Mouse (Mus musculus): Measurements from ENCODE around the gene Stox2. TPM values are rescaled to one million over a fixed set of nuclear protein-coding genes. Genes with fewer than 3 reads are reported as not detected.
"Not testable (repeated sequence)": the region's sequence is repeated elsewhere in the genome, so short reads cannot be mapped to it uniquely, and the experiment has no call there.

Gene Stox2
- 10.3 and 13.2 TPM in 2 replicates for polyA plus RNA-seq (2016; fragmentation: Nextera tagmentation; extraction: Ambion mirVana)

DNA sequence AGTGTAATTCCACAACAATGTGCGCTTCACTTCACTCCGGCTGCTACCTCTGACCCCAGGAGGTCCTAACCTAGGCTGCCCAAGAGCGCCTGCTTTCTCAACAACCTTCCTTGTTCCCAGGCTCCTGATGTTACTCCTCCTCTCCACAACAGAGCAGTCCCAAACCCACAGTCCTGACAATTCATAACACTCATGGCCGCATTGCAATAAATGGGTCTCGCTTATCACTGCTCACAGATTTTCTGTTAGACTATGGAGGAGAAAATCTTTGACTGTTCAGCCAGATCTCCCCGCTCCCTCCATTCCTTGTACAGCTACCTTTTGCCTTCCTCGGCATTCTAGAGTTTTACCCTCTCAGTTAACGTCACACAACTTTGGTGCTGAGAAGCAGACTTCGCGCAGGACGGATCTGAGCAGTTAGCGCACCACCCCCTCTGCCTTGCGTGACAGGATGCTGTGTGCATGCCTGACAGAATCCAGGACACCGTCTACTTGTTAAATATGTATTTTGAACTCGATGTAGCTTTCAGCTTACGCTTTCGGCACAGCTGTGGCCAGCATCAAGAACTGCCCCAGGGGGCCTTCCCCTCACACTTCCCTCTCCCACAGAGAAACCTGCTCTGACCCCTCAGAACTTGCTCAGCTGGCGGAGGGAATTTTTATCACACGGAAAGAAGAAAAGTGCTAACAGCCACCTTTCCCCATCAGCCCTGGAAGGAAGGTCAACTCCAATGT, at the start of gene Stox2:
Gene Stox2, minus strand, starts transcription at position 51 of the 735 bp plus-strand sequence.
- Histone ChIP-seq H3K4me3 (no peak within 1 kb of the TSS), H3K9me3 (replicated peaks) (peaks cover 8% of the 10 kb centered on the region), H3K9ac (no peak within 1 kb of the TSS), H3K36me3 (no peaks in the 10 kb centered on the region), H3K4me1 (replicated peaks) (no peaks in the 10 kb centered on the region), H3K4me2 (no peak within 1 kb of the TSS), H3K27me3 (replicated peaks) (no peaks in the 10 kb centered on the region), H3K27ac (ENCODE audit: poor library complexity, severe bottlenecking) (no peak within 1 kb of the TSS)
- WGBS, result 79% methylated on average over 19 of the region's 19 CpGs
- no peak for ATAC-seq (ENCODE audit: insufficient number of reproducible peaks, low FRiP score)

DNA sequence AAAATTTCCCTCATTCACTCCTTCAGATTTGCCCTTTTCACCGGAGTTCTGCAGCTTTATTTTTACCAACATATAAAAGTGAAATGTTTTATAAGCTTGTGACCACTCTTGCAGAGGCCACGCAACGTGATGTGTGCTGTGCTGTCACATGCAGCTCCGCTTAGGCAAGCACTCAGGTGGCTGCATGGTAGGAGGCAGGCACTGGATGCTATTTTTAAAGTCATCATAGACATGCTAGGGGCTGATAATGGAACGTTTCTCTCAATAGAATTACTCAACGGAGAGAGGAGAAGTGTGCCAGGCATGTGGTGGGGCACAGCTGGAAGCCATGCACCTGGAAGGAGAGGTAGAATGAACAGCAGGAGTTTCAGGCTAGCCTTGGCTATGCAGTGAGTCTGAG, 49.3 kb upstream of the Stox2 start:
- peaks cover 5% of the 10 kb centered on the region for H3K4me1 ChIP-seq (replicated peaks)
- H3K27me3 ChIP-seq (replicated peaks), result no peaks in the 10 kb centered on the region
- no peak overlapping the region for H3K9ac ChIP-seq
- H3K9me3 ChIP-seq (replicated peaks), result no peaks in the 10 kb centered on the region
- H3K27ac ChIP-seq (ENCODE audit: poor library complexity, severe bottlenecking), result no peak overlapping the region
- 60% methylated on average over 6 of the region's 6 CpGs for WGBS
- H3K36me3 ChIP-seq, result peaks cover 91% of the 10 kb centered on the region
- H3K4me3 ChIP-seq, result no peak overlapping the region
- no peak for ATAC-seq (ENCODE audit: insufficient number of reproducible peaks, low FRiP score)
- no peak overlapping the region for H3K4me2 ChIP-seq

GRCm38 (mm10) chr8:47494602-47495153, 48.5 kb upstream of the Stox2 start:
- Histone ChIP-seq H3K4me2 (no peak overlapping the region), H3K36me3 (peaks cover 88% of the 10 kb centered on the region), H3K9ac (no peak overlapping the region), H3K4me1 (replicated peaks) (peaks cover 5% of the 10 kb centered on the region), H3K4me3 (no peak overlapping the region), H3K9me3 (replicated peaks) (no peaks in the 10 kb centered on the region), H3K27me3 (replicated peaks) (no peaks in the 10 kb centered on the region), H3K27ac (ENCODE audit: poor library complexity, severe bottlenecking) (no peak overlapping the region)
- no peak for ATAC-seq (ENCODE audit: insufficient number of reproducible peaks, low FRiP score)
- 86% methylated on average over 12 of the region's 12 CpGs for WGBS

- Histone ChIP-seq H3K4me2 (no peak overlapping the region), H3K9me3 (replicated peaks) (no peaks in the 10 kb centered on the region), H3K4me1 (replicated peaks) (peaks cover 5% of the 10 kb centered on the region), H3K27me3 (replicated peaks) (no peaks in the 10 kb centered on the region), H3K36me3 (peaks cover 79% of the 10 kb centered on the region), H3K9ac (no peak overlapping the region), H3K4me3 (no peak overlapping the region), H3K27ac (ENCODE audit: poor library complexity, severe bottlenecking) (no peak overlapping the region)
- no peak for ATAC-seq (ENCODE audit: insufficient number of reproducible peaks, low FRiP score)
- 87% methylated on average over 12 of the region's 12 CpGs for WGBS
Measured at GRCm38 (mm10) chr8:47493106-47493505, 46.9 kb upstream of the Stox2 start.

DNA sequence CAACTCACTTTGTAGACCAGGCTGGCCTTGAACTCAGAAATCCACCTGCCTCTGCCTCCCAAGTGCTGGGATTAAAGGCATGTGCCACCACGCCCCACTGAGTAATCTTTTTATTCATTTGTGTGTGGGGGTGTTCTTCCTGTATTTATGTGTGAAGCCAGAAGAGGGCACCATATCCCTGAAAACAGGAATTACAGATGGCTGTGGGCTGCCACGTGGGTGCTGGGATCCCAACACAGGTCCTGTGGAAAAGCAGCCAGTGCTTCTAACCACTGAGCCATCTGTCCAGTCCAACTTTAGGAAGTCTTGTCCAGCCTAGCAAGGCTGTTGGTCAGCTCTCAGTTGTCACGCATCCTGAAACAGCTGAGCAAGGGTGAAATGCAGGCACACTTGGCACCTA, 41.1 kb upstream of the Stox2 start:
- no peak for ATAC-seq (ENCODE audit: insufficient number of reproducible peaks, low FRiP score)
- no peaks in the 10 kb centered on the region for H3K4me1 ChIP-seq (replicated peaks)
- H3K27ac ChIP-seq (ENCODE audit: poor library complexity, severe bottlenecking), result no peak overlapping the region
- WGBS, result 93% methylated on average over 3 of the region's 3 CpGs
- no peak overlapping the region for H3K4me2 ChIP-seq
- H3K36me3 ChIP-seq, result peaks cover 43% of the 10 kb centered on the region
- no peaks in the 10 kb centered on the region for H3K27me3 ChIP-seq (replicated peaks)
- peaks cover 13% of the 10 kb centered on the region for H3K9me3 ChIP-seq (replicated peaks)
- no peak overlapping the region for H3K9ac ChIP-seq
- no peak overlapping the region for H3K4me3 ChIP-seq

- peaks cover 11% of the 10 kb centered on the region for H3K36me3 ChIP-seq
- 80% methylated on average over 12 of the region's 12 CpGs for WGBS
- H3K4me2 ChIP-seq, result no peak overlapping the region
- no peak overlapping the region for H3K27ac ChIP-seq (ENCODE audit: poor library complexity, severe bottlenecking)
- no peaks in the 10 kb centered on the region for H3K27me3 ChIP-seq (replicated peaks)
- H3K9ac ChIP-seq, result no peak overlapping the region
- H3K9me3 ChIP-seq (replicated peaks), result peaks cover 8% of the 10 kb centered on the region
- ATAC-seq (ENCODE audit: insufficient number of reproducible peaks, low FRiP score), result no peak
- no peaks in the 10 kb centered on the region for H3K4me1 ChIP-seq (replicated peaks)
- H3K4me3 ChIP-seq, result no peak overlapping the region
Measured at GRCm38 (mm10) chr8:47482354-47483071, 36.4 kb upstream of the Stox2 start.

GRCm38 (mm10) chr8:47480039-47480438, 33.9 kb upstream of the Stox2 start:
- ATAC-seq (ENCODE audit: insufficient number of reproducible peaks, low FRiP score), result no peak
- H3K9ac ChIP-seq, result no peak overlapping the region
- peaks cover 3% of the 10 kb centered on the region; the same call in 1 of the 2 replicates for H3K36me3 ChIP-seq
- H3K27ac ChIP-seq (ENCODE audit: poor library complexity, severe bottlenecking), result no peak overlapping the region
- H3K4me1 ChIP-seq (replicated peaks), result no peaks in the 10 kb centered on the region
- H3K27me3 ChIP-seq (replicated peaks), result no peaks in the 10 kb centered on the region
- no peak overlapping the region for H3K4me2 ChIP-seq
- H3K9me3 ChIP-seq (replicated peaks), result no peaks in the 10 kb centered on the region
- WGBS, result 87% methylated on average over 7 of the region's 7 CpGs
- H3K4me3 ChIP-seq, result no peak overlapping the region

- Histone ChIP-seq H3K4me1 (replicated peaks) (no peaks in the 10 kb centered on the region), H3K36me3 (no peaks in the 10 kb centered on the region), H3K4me3 (no peak overlapping the region), H3K9me3 (replicated peaks) (peaks cover 10% of the 10 kb centered on the region), H3K27ac (ENCODE audit: poor library complexity, severe bottlenecking) (peak overlapping the region; percentile 30; the same call in 1 of the 2 replicates), H3K27me3 (replicated peaks) (no peaks in the 10 kb centered on the region), H3K9ac (no peak overlapping the region), H3K4me2 (no peak overlapping the region)
- WGBS, result 53% methylated on average over 10 of the region's 10 CpGs
- ATAC-seq (ENCODE audit: insufficient number of reproducible peaks, low FRiP score), result no peak
Measured at GRCm38 (mm10) chr8:47461650-47462049, 15.5 kb upstream of the Stox2 start.

- no peak overlapping the region for H3K27ac ChIP-seq (ENCODE audit: poor library complexity, severe bottlenecking)
- no peak overlapping the region for H3K4me3 ChIP-seq
- no peak for ATAC-seq (ENCODE audit: insufficient number of reproducible peaks, low FRiP score)
- 82% methylated on average over 6 of the region's 6 CpGs for WGBS
- H3K9me3 ChIP-seq (replicated peaks), result peaks cover 18% of the 10 kb centered on the region
- H3K4me2 ChIP-seq, result no peak overlapping the region
- no peak overlapping the region for H3K9ac ChIP-seq
- no peaks in the 10 kb centered on the region for H3K4me1 ChIP-seq (replicated peaks)
- H3K27me3 ChIP-seq (replicated peaks), result no peaks in the 10 kb centered on the region
- H3K36me3 ChIP-seq, result no peaks in the 10 kb centered on the region
Measured at GRCm38 (mm10) chr8:47459216-47459749, 13.1 kb upstream of the Stox2 start.

DNA sequence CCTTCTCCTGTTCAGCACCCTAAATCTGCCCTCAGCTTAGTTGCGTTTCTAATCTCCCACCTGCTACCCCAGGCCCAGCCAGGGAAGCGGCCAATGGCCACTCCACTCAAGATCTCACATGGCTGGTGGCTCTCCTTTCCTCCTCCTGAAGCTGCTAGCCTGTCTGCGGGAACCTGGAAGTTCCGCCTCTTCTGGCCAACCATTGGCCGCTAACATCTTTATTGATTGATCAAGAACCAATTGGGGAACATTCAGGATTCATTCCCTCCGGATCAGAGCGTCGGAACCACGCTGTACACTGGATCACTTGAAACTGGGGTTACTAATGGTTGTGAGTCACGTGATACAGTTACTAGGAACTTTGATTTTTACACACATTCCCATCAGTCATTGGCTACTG, 12.4 kb upstream of the Stox2 start:
- Histone ChIP-seq H3K9me3 (replicated peaks) (peaks cover 18% of the 10 kb centered on the region), H3K36me3 (no peaks in the 10 kb centered on the region), H3K27ac (ENCODE audit: poor library complexity, severe bottlenecking) (no peak overlapping the region), H3K4me2 (no peak overlapping the region), H3K27me3 (replicated peaks) (no peaks in the 10 kb centered on the region), H3K4me1 (replicated peaks) (no peaks in the 10 kb centered on the region), H3K4me3 (no peak overlapping the region), H3K9ac (no peak overlapping the region)
- WGBS, result 88% methylated on average over 10 of the region's 10 CpGs
- ATAC-seq (ENCODE audit: insufficient number of reproducible peaks, low FRiP score), result no peak

DNA sequence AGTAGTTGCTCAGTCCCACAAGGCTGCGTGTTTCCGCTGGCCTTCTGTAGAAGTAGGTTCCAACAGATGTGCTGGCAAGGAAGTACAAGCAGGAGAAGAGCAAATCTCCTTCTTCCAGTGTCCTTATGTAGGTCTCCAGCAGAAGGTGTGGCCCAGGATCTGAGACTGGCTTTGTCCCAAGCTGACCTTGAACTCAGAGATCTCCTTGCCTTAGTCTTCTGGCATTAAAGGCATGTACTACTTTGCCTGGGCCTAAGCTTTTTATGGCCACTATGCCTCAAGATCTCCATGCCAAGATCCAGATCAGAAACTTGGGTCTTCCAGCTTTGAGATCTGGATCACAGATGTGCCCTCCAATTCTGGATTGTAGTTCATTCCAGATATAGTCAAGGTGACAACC, 3.0 kb upstream of the Stox2 start:
- H3K36me3 ChIP-seq; H3K9ac ChIP-seq; H3K4me3 ChIP-seq; H3K4me2 ChIP-seq; H3K27me3 ChIP-seq (replicated peaks); ATAC-seq (ENCODE audit: insufficient number of reproducible peaks, low FRiP score); H3K27ac ChIP-seq (ENCODE audit: poor library complexity, severe bottlenecking); H3K4me1 ChIP-seq (replicated peaks): not testable (repeated sequence)
- H3K9me3 ChIP-seq (replicated peaks), result peaks cover 10% of the 10 kb centered on the region
- 97% methylated on average over 2 of the region's 2 CpGs for WGBS

Measured in heart, embryonic 12.5 days (tissue).